Mouse (Mus musculus) ES-E14 (cell line): ENCODE data around the gene Dek. TPM values are rescaled to one million over a fixed set of nuclear protein-coding genes. Genes with fewer than 3 reads are reported as not detected.

Source experiments
- DNase-seq: peaks from one replicate; pipeline ENCODE4 v3.0.0-alpha.2; 2013; ENCODE audit warnings: low read depth, low spot score
- H3K27ac ChIP-seq: 2 replicates; pipeline ENCODE4 v1.5.1; 2012; ENCODE audit warnings: low read depth, mild to moderate bottlenecking, low read length, moderate library complexity, mixed read lengths; ENCODE audit not compliant: poor library complexity, insufficient read depth, severe bottlenecking
- H3K36me3 ChIP-seq: 2 replicates; pipeline ENCODE4 v1.6.1; 2012; ENCODE audit warnings: mild to moderate bottlenecking, low read length, moderate library complexity, mixed read lengths; ENCODE audit not compliant: control insufficient read depth, poor library complexity, insufficient read depth, severe bottlenecking
- H3K4me1 ChIP-seq, 2 experiments: fragments of 150-350 bp in 1 of 2; sonication (generic) in 1 of 2; 2 replicates each; pipeline ENCODE4 v1.6.1; 2012; ENCODE audit warnings: low read length in 2 of 2, mild to moderate bottlenecking in 1 of 2, mixed read lengths in 1 of 2; ENCODE audit not compliant: control insufficient read depth in 2 of 2, insufficient read depth in 2 of 2, poor library complexity in 1 of 2
- H3K4me3 ChIP-seq, 2 experiments: fragments of 150-350 bp in 1 of 2; sonication (generic) in 1 of 2; 2 replicates each; pipeline ENCODE4 v1.5.1; 2012; ENCODE audit warnings: low read length in 2 of 2, low read depth in 1 of 2, mild to moderate bottlenecking in 1 of 2, mixed read lengths in 1 of 2; ENCODE audit not compliant: insufficient read depth in 1 of 2, poor library complexity in 1 of 2, severe bottlenecking in 1 of 2
- H3K9ac ChIP-seq: 2 replicates; pipeline ENCODE4 v1.6.1; 2012; ENCODE audit warnings: low read depth, mild to moderate bottlenecking, low read length, mixed read lengths; ENCODE audit not compliant: poor library complexity, insufficient read depth, severe bottlenecking
- H3K9me3 ChIP-seq: fragments of 150-350 bp; sonication (generic); 2 replicates; pipeline ENCODE4 v1.6.1; 2012; ENCODE audit warnings: low read depth, mild to moderate bottlenecking, low read length; ENCODE audit not compliant: control insufficient read depth, insufficient read depth
- CHD2 ChIP-seq: IDR thresholded peaks from 2 replicates; pipeline ENCODE4 v1.6.1; 2014; ENCODE audit warnings: mild to moderate bottlenecking, low read depth, low read length, inconsistent platforms
- HCFC1 ChIP-seq: IDR thresholded peaks from 2 replicates; pipeline ENCODE4 v1.6.1; 2012; ENCODE audit warnings: low read length, inconsistent platforms, borderline replicate concordance; ENCODE audit not compliant: insufficient read depth
- MAFK ChIP-seq: IDR thresholded peaks from 2 replicates; pipeline ENCODE4 v1.6.1; 2014; ENCODE audit warnings: mild to moderate bottlenecking, low read depth, low read length, inconsistent platforms; ENCODE audit not compliant: insufficient read depth
- ZC3H11A ChIP-seq: IDR thresholded peaks from 2 replicates; pipeline ENCODE4 v1.6.1; 2012; ENCODE audit warnings: low read depth, mild to moderate bottlenecking, inconsistent platforms, low read length, borderline replicate concordance
- ZNF384 ChIP-seq: IDR thresholded peaks from 2 replicates; pipeline ENCODE4 v1.6.1; 2012; ENCODE audit warnings: low read depth, low read length, inconsistent platforms
- in situ Hi-C, 2 experiments: fragments of 600-800 bp; cut with MboI; formaldehyde crosslinking; loops; one replicate each; pipeline ENCODE4 v1.15.1; 2025; ENCODE audit warnings: low sequenced_read_pairs in 2 of 2, inconsistent platforms in 1 of 2; ENCODE audit not compliant: unreplicated experiment in 2 of 2
- total RNA-seq: library from RNA; depleted of rRNA; stranded (reverse); fragments of 300-350 nt; gene quantifications from 2 replicates; pipeline ENCODE4 v1.2.3, GENCODE M21; 2012

The Dek gene
- total RNA-seq, 1 experiment, result 120 TPM

DNA sequence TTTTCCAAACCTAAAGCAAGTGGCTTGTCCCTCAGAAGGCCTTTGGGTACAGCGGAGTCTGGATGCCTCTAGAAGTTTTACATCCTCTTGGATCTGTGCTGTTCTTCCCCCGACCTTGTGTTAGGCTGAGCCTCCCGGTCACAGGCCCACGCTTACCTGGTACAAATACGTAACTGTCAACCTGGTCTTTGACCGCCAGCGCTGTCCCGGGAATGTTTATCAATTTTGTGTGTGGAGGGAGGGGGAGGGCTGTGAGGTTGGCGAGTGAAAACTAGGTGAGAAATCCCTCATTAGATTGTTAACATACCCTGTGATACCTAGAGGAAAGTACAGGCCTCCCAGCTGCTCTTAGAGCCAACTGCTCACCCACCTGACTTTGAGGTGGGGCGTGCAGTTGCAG lies 44.0 kb upstream of the Dek start:
- in situ Hi-C loops, result loop anchor here in 1 of 2 experiments (25.0 kb wide), 1 partner anchor 137 kb away; no protein-coding TSS in a partner anchor
- Histone ChIP-seq H3K4me3 (no peak overlapping the region), H3K27ac (no peak overlapping the region), H3K9ac (no peak overlapping the region), H3K36me3 (no peaks in the 10 kb centered on the region), H3K9me3 (no peaks in the 10 kb centered on the region), H3K4me1 (peaks cover 0 to 4% of the 10 kb centered on the region in 2 experiments; a peak in 1 of 4 replicates)
- no peak for DNase-seq
- no peak for TF ChIP-seq ZC3H11A
- no peak for TF ChIP-seq MAFK
- TF ChIP-seq CHD2, result no peak
- TF ChIP-seq ZNF384, result no peak
- TF ChIP-seq HCFC1, result no peak

DNA sequence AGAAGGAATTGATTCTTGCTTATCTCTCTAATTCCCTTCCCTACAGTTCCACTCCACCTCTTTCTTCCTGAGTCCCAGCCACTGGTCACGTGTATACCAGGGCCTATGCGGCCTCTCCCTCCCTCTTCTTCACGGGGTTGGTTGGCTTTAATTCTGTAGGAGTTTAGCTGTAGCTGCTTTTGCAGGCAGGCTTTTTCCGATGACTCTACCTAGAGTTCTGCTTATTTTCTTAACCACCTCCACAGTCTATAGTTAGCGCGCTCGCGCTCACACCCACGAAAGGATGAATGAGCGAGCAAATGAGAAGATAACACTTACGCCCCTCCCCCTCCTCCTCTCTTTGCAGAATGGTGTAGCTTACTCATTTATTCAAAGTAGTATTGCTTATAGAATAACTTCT lies 42.6 kb upstream of the Dek start:
- DNase-seq, result no peak
- H3K9ac ChIP-seq, result no peak overlapping the region
- H3K27ac ChIP-seq, result no peak overlapping the region
- H3K4me1 ChIP-seq, result peaks cover 0 to 4% of the 10 kb centered on the region in 2 experiments; a peak in 1 of 4 replicates
- no peaks in the 10 kb centered on the region for H3K9me3 ChIP-seq
- no peaks in the 10 kb centered on the region for H3K36me3 ChIP-seq
- TF ChIP-seq HCFC1, result no peak
- no peak for TF ChIP-seq MAFK
- no peak for TF ChIP-seq ZC3H11A
- TF ChIP-seq ZNF384, result no peak
- no peak for TF ChIP-seq CHD2
- H3K4me3 ChIP-seq, result no peak overlapping the region
- in situ Hi-C loops, result loop anchor here in 1 of 2 experiments (25.0 kb wide), 1 partner anchor 139 kb away; no protein-coding TSS in a partner anchor

DNA sequence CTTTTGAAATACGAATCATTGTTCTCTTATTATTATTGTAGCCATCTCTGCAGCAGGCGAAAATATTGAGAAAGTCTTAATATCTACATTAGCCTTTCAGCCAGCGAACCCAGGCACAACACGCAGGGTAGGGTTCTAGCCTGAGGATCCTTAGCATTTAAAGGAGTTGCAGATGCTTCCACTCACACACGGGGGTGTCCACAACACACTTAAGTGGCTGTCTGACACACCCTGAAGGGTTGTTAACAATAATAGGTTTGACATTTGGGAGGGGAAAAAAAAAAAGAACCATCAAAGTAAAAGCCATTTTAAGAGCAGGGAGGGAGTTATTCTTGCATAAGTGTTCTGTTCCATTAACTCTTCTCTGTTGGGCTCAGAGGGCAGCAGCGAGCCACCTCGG lies 40.4 kb upstream of the Dek start:
- Histone ChIP-seq H3K4me1 (peaks cover 0 to 4% of the 10 kb centered on the region in 2 experiments; a peak in 1 of 4 replicates), H3K27ac (no peak overlapping the region), H3K9me3 (no peaks in the 10 kb centered on the region), H3K9ac (no peak overlapping the region), H3K36me3 (no peaks in the 10 kb centered on the region), H3K4me3 (no peak overlapping the region)
- in situ Hi-C loops, result loop anchor here in 1 of 2 experiments (25.0 kb wide), 1 partner anchor 141 kb away; no protein-coding TSS in a partner anchor
- DNase-seq, result no peak
- no peak for TF ChIP-seq MAFK
- no peak for TF ChIP-seq HCFC1

DNA sequence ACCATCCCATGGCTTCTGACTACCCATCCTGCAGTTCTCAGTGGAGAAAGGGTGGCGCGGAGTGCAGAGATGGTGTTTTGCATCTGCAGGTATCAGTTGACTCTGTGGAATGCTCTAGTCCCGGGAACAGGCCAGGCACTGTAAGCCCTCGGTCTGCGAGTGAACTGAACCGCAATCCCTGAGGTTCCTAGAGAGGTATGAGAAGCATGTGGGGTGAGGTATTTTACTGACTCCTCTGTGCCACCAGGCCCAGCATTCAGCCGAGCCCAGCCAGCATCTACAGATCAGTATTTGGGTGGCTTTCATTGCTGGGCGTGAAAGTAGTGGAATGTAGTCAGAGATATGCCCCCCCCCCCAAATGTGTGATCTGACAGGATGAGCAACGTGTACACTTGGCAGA lies 39.9 kb upstream of the Dek start:
- in situ Hi-C loops, result loop anchor here in 1 of 2 experiments (25.0 kb wide), 1 partner anchor 141 kb away; no protein-coding TSS in a partner anchor
- Histone ChIP-seq H3K9ac (no peak overlapping the region), H3K27ac (no peak overlapping the region), H3K4me1 (peaks cover 0 to 4% of the 10 kb centered on the region in 2 experiments; a peak in 1 of 4 replicates), H3K4me3 (no peak overlapping the region), H3K36me3 (no peaks in the 10 kb centered on the region), H3K9me3 (no peaks in the 10 kb centered on the region)
- DNase-seq, result no peak
- TF ChIP-seq CHD2, result no peak

DNA sequence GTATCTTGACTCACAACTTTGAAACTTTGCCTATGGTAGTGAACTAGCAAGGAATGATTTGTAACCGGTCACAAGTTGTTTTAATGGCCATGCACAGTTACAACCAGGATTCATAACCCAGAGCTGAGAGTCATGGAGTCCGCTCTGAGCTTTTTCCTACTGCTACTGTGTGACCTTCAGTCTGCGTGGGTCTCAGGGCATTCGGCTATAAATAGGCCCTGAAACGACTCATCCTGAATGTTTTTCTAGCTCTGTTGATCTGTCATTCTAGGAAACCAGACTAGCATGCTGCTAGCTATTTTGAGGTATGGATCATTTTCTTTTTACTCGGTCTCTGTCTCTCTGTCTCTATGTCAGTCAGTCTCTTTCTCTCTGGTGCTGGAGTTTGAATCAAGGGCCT lies 36.8 kb upstream of the Dek start:
- Histone ChIP-seq H3K36me3 (no peaks in the 10 kb centered on the region), H3K27ac (no peak overlapping the region), H3K9ac (no peak overlapping the region), H3K4me3 (no peak overlapping the region), H3K9me3 (no peaks in the 10 kb centered on the region), H3K4me1 (peaks cover 0 to 4% of the 10 kb centered on the region in 2 experiments; a peak in 1 of 4 replicates)
- no peak for TF ChIP-seq ZNF384
- TF ChIP-seq ZC3H11A, result no peak
- no peak for TF ChIP-seq CHD2
- TF ChIP-seq MAFK, result no peak
- no peak for TF ChIP-seq HCFC1
- in situ Hi-C loops, result loop anchor here in 1 of 2 experiments (25.0 kb wide), 1 partner anchor 145 kb away; no protein-coding TSS in a partner anchor
- DNase-seq, result no peak
